Comparison of ENCODE assay signal across 13 mouse cellular contexts in genomic region chr17:62863004-62863403, GRCm38 (mm10). TPM values are rescaled to one million over a fixed set of nuclear protein-coding genes. Genes with fewer than 3 reads are reported as not detected.
A peak's percentile ranks its signal among the peaks of the same experiment; 100 is the strongest.
DNase-seq lines count a peak whose midpoint lies in the region; ATAC-seq lines count a peak whose summit lies in the region.
"Had no signal": no experiment of that assay in that cellular context is flagged by ENCODE, and none has a peak within 500 bp of the region (broad histone marks: within the 10 kb centered on the region; RNA-seq: fewer than 3 reads in every experiment).

No protein-coding gene starts in this region.

- no peak for DNase-seq in heart, adult 9 months (ENCODE audit: low spot score in 2 of 2)
- DNase-seq in embryonic facial prominence, embryonic 10.5 days (ENCODE audit: low spot score): no peak
- DNase-seq in thymus, postnatal 14 days: no peak
- DNase-seq in gastrocnemius, adult 18-20 months (ENCODE audit: low spot score): no peak
- DNase-seq in urinary bladder, adult 2 months (ENCODE audit: low spot score): no peak
- DNase-seq: cerebellum, adult 8-10 months; lung, adult 2 months had no signal

- no peaks in the 10 kb centered on the region for H3K9me3 ChIP-seq in heart, embryonic 14.5 days (ENCODE audit: control insufficient read depth, low read length)
- no peaks in the 10 kb centered on the region for H3K9me3 ChIP-seq in embryonic facial prominence, embryonic 10.5 days
- no peaks in the 10 kb centered on the region for H3K9me3 ChIP-seq in hindbrain, embryonic 16.5 days (ENCODE audit: control insufficient read depth, low read length)
- no peaks in the 10 kb centered on the region for H3K9me3 ChIP-seq in midbrain, embryonic 15.5 days

- no peak for ATAC-seq in heart, embryonic 14.5 days (ENCODE audit: insufficient number of reproducible peaks, insufficient read depth, low FRiP score, low read depth)
- no peak for ATAC-seq in hindbrain, embryonic 16.5 days
- no peak for ATAC-seq in midbrain, embryonic 15.5 days (replicated peaks)
- ATAC-seq: CD4-positive, CD25-positive, alpha-beta regulatory T cell, adult 4 months had no signal

- H3K9ac ChIP-seq in heart, embryonic 14.5 days (ENCODE audit: low read length): peak overlapping the region; percentile 67; the same call in 1 of the 2 replicates
- peak overlapping the region; percentile 38; the same call in 1 of the 2 replicates for H3K9ac ChIP-seq in hindbrain, embryonic 16.5 days (ENCODE audit: low read depth, low read length)
- H3K9ac ChIP-seq in midbrain, embryonic 15.5 days: no peak overlapping the region
- H3K9ac ChIP-seq: kidney, embryonic 15.5 days had no signal

- peaks cover 5 to 16% of the 10 kb centered on the region in 2 experiments for H3K4me1 ChIP-seq in heart, embryonic 14.5 days (ENCODE audit: control insufficient read depth in 2 of 2, insufficient read depth in 2 of 2, low read length in 2 of 2)
- H3K4me1 ChIP-seq in embryonic facial prominence, embryonic 10.5 days: peaks cover 53% of the 10 kb centered on the region
- H3K4me1 ChIP-seq in hindbrain, embryonic 16.5 days (ENCODE audit: control insufficient read depth, insufficient read depth, low read depth, low read length): peaks cover 11% of the 10 kb centered on the region
- H3K4me1 ChIP-seq in midbrain, embryonic 15.5 days: peaks cover 18% of the 10 kb centered on the region

- WGBS in heart, embryonic 14.5 days: 69% methylated on average over 3 of the region's 3 CpGs
- 41% methylated on average over 3 of the region's 3 CpGs for WGBS in embryonic facial prominence, embryonic 10.5 days
- WGBS in hindbrain, embryonic 16.5 days: 44% methylated on average over 3 of the region's 3 CpGs
- 30% methylated on average over 3 of the region's 3 CpGs for WGBS in midbrain, embryonic 15.5 days

- H3K27ac ChIP-seq in heart, embryonic 14.5 days (replicated peaks in 1 of 2; ENCODE audit: control insufficient read depth in 1 of 2, insufficient read depth in 1 of 2, low read depth in 2 of 2, low read length in 2 of 2): peak overlapping the region in 1 of 2 experiments; percentile 79; a peak in 3 of 4 replicates
- peak overlapping the region; percentile 31 for H3K27ac ChIP-seq in embryonic facial prominence, embryonic 10.5 days (replicated peaks)
- H3K27ac ChIP-seq in hindbrain, embryonic 16.5 days (ENCODE audit: low read depth, low read length): no peak overlapping the region; the same call in 1 of the 2 replicates
- H3K27ac ChIP-seq in midbrain, embryonic 15.5 days: peak overlapping the region; percentile 79

- no peak overlapping the region; a peak in 1 of 4 replicates for H3K4me3 ChIP-seq in heart, embryonic 14.5 days (ENCODE audit: control insufficient read depth in 1 of 2, insufficient read depth in 1 of 2, low read depth in 1 of 2, low read length in 2 of 2)
- no peak overlapping the region for H3K4me3 ChIP-seq in embryonic facial prominence, embryonic 10.5 days
- H3K4me3 ChIP-seq in hindbrain, embryonic 16.5 days (ENCODE audit: low read length): no peak overlapping the region
- H3K4me3 ChIP-seq in midbrain, embryonic 15.5 days: no peak overlapping the region
- H3K4me3 ChIP-seq: kidney, embryonic 15.5 days; myocyte had no signal

- peak overlapping the region; percentile 55 for H3K4me2 ChIP-seq in heart, embryonic 14.5 days (ENCODE audit: low read length)
- H3K4me2 ChIP-seq in hindbrain, embryonic 16.5 days (ENCODE audit: low read length): peak overlapping the region; percentile 27
- peak overlapping the region; percentile 32 for H3K4me2 ChIP-seq in midbrain, embryonic 15.5 days

- no peaks in the 10 kb centered on the region for H3K36me3 ChIP-seq in heart, embryonic 14.5 days (ENCODE audit: control insufficient read depth, insufficient read depth, low read length)
- H3K36me3 ChIP-seq in embryonic facial prominence, embryonic 10.5 days (replicated peaks): peaks cover 23% of the 10 kb centered on the region
- no peaks in the 10 kb centered on the region for H3K36me3 ChIP-seq in hindbrain, embryonic 16.5 days (ENCODE audit: control insufficient read depth, insufficient read depth, low read length)
- no peaks in the 10 kb centered on the region for H3K36me3 ChIP-seq in midbrain, embryonic 15.5 days (replicated peaks)

- no peaks in the 10 kb centered on the region for H3K27me3 ChIP-seq in heart, embryonic 14.5 days (ENCODE audit: control insufficient read depth, insufficient read depth, low read length)
- no peaks in the 10 kb centered on the region for H3K27me3 ChIP-seq in embryonic facial prominence, embryonic 10.5 days (replicated peaks; ENCODE audit: low read depth, poor library complexity, severe bottlenecking)
- H3K27me3 ChIP-seq in hindbrain, embryonic 16.5 days (replicated peaks; ENCODE audit: control insufficient read depth, insufficient read depth, low read length): 0 out of 2 replicates have a peak, but pooled peaks cover 2% of the 10 kb centered on the region
- H3K27me3 ChIP-seq in midbrain, embryonic 15.5 days (replicated peaks): no peaks in the 10 kb centered on the region
- H3K27me3 ChIP-seq: kidney, embryonic 15.5 days had no signal

RNA-seq across cellular contexts. Expression of gene Efna5, which starts 18.1 kb away (rescaled TPM):
- polyA plus RNA-seq in heart, embryonic 14.5 days (2014; fragmentation: Nextera tagmentation; extraction: Ambion mirVana): 26.4 and 26.5 TPM in 2 replicates
- polyA plus RNA-seq in embryonic facial prominence, embryonic 10.5 days (2016; fragmentation: Nextera tagmentation; extraction: Ambion mirVana): 56.9 and 61.8 TPM in 2 replicates
- 32.3 and 37.5 TPM in 2 replicates for polyA plus RNA-seq in hindbrain, embryonic 16.5 days (2015; fragmentation: Nextera tagmentation; extraction: Ambion mirVana)
- polyA plus RNA-seq in midbrain, embryonic 15.5 days (2015; fragmentation: Nextera tagmentation; extraction: Ambion mirVana): 59.8 and 74.6 TPM in 2 replicates
- total RNA-seq in gastrocnemius, adult 18-20 months (2021): under 1 TPM; 0.62 to 0.73 TPM
- 9.4 and 15.8 TPM in 2 replicates for polyA plus RNA-seq in urinary bladder, adult 2 months (2012; rRNA removed)
